Mouse (Mus musculus) liver, adult 2 months (tissue): Measurements from ENCODE around the gene Metrnl. TPM values are rescaled to one million over a fixed set of nuclear protein-coding genes. Genes with fewer than 3 reads are reported as not detected.

Experiments
- DNase-seq: peaks from one replicate; pipeline ENCODE4 v3.0.0-alpha.2; 2011; ENCODE audit warnings: low read depth, low spot score; ENCODE audit errors: extremely low read depth
- H3K27ac ChIP-seq: fragments of 200-500 bp; replicated peaks from 2 replicates; pipeline ENCODE4 v1.5.1; 2012; ENCODE audit warnings: low read depth, mild to moderate bottlenecking, control low read depth, inconsistent platforms, low read length; ENCODE audit not compliant: insufficient read depth
- H3K27me3 ChIP-seq: fragments of 200-500 bp; 2 replicates; pipeline ENCODE4 v1.6.1; 2012; ENCODE audit warnings: mild to moderate bottlenecking, moderate library complexity, low read length, inconsistent platforms; ENCODE audit not compliant: control insufficient read depth, insufficient read depth
- H3K36me3 ChIP-seq: fragments of 200-500 bp; 2 replicates; pipeline ENCODE4 v1.6.1; 2012; ENCODE audit warnings: low read length, inconsistent platforms; ENCODE audit not compliant: control insufficient read depth, insufficient read depth
- H3K4me1 ChIP-seq: fragments of 200-500 bp; 2 replicates; pipeline ENCODE4 v1.6.1; 2011; ENCODE audit warnings: low read length; ENCODE audit not compliant: control insufficient read depth, insufficient read depth
- H3K4me3 ChIP-seq: fragments of 200-500 bp; 2 replicates; pipeline ENCODE4 v1.5.1; 2011; ENCODE audit warnings: low read depth, mild to moderate bottlenecking, control low read depth, low read length, moderate library complexity; ENCODE audit not compliant: insufficient read depth
- H3K79me2 ChIP-seq: fragments of 200-500 bp; 2 replicates; pipeline ENCODE4 v1.6.1; 2012; ENCODE audit warnings: inconsistent platforms, mild to moderate bottlenecking, low read length, moderate library complexity; ENCODE audit not compliant: control insufficient read depth, insufficient read depth
- H3K9ac ChIP-seq: fragments of 200-500 bp; 2 replicates; pipeline ENCODE4 v1.6.1; 2012; ENCODE audit warnings: low read depth, mild to moderate bottlenecking, control low read depth, inconsistent platforms, low read length
- CTCF ChIP-seq: fragments of 200-500 bp; IDR thresholded peaks from 2 replicates; pipeline ENCODE4 v1.5.1; 2011; ENCODE audit warnings: low read depth, low read length, control low read depth
- POLR2A ChIP-seq: fragments of 200-500 bp; IDR thresholded peaks from 2 replicates; pipeline ENCODE4 v1.6.1; 2011; ENCODE audit warnings: low read length, control low read depth; ENCODE audit not compliant: insufficient read depth; ENCODE audit errors: extremely low read depth
- WGBS: fragments of 180-500 bp; shearing (Covaris S2); methylation state at CpG from one replicate; pipeline ENCODE4 v1.1.7; 2018; 5-methylcytosine and 5-hydroxymethylcytosine counted together
- polyA plus RNA-seq: library from polyadenylated mRNA; depleted of rRNA; stranded (reverse); fragments of >200 nt; gene quantifications from 2 replicates; pipeline ENCODE4 v1.2.3, GENCODE M21; 2012
- total RNA-seq: library from RNA; depleted of rRNA; stranded (reverse); fragments of >200 nt; gene quantifications from 2 replicates; pipeline ENCODE4 v1.2.3, GENCODE M21; 2014

The Metrnl gene
- total and polyA plus RNA-seq, 2 experiments = 4.3 to 5.5 TPM

DNA sequence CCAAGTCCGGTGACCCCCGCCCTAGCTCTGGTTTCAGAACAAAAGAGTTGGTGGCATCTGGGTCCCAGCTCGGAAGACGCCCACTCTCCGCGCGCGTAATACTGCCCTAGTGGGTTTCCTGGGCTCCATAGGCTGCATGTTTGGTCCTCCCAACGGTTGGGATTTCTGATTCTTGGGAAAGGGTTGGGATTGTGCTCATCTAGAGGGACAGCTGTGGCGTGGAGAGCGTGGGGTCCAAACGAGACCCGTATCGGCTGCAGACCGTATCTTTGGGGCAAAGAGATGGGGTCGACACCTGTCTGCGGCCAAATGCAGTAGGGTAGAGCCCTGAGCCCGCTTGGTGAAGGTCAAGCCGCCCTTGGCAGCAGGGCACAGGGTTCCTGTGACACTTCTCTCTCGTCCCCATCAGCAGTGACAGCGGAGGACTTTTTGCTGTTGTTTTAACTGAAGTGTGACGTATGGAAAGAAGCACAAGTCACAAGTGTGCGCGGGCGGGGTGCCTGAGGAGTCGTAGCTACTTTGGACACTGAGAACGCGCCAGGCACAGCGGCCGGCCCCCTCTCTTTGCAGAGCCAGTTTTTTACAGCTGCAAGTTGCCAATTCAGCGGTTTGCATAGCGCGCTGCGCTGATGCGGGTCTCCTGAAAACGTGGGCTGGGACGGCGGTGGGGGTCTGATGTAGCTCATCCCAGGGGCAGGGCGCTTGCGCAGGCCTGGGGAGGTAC, 1.7 kb downstream of the Metrnl start:
- Histone ChIP-seq H3K36me3 (no peaks in the 10 kb centered on the region), H3K27ac (peak overlapping the region; percentile 75), H3K4me3 (peak overlapping the region; percentile 81), H3K9ac (peak overlapping the region; percentile 86), H3K4me1 (peaks cover 6% of the 10 kb centered on the region), H3K27me3 (no peaks in the 10 kb centered on the region), H3K79me2 (peaks cover 5% of the 10 kb centered on the region; the same call in 1 of the 2 replicates)
- DNase-seq = no peak
- WGBS = 2% methylated on average over 40 of the region's 40 CpGs
- TF ChIP-seq POLR2A = no peak

DNA sequence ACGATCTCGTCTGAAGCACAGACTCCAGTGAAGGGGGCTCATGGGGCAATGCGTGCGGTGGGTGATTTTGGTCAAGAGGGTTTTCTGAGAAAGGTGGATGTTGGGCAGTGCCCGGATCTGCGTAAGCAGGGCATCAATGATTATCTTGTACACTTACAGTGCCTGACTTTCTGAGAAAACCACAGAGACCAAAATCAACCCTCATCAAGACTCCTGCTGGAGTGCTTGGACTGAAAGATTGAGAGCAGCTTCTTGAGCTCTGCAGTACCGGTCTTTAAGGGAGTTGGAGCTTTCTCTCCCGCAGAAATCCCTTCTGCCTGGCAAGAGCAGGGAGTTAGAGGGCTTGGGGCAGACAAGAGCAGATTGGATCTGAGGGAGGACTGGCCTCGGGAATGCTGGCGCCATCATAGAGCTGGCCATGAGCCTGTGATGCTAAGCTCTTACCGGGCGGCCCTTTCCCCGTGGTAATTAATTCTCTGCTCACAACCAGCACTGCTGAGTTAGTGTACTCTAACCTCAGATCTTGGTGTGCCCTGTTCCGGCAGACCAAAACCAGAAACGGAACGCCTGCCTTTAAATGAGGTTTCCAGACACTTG, 2.4 kb downstream of the Metrnl start:
- Histone ChIP-seq H3K9ac (peak overlapping the region; percentile 86), H3K27me3 (no peaks in the 10 kb centered on the region)
- 45% methylated on average over 16 of the region's 16 CpGs for WGBS

DNA sequence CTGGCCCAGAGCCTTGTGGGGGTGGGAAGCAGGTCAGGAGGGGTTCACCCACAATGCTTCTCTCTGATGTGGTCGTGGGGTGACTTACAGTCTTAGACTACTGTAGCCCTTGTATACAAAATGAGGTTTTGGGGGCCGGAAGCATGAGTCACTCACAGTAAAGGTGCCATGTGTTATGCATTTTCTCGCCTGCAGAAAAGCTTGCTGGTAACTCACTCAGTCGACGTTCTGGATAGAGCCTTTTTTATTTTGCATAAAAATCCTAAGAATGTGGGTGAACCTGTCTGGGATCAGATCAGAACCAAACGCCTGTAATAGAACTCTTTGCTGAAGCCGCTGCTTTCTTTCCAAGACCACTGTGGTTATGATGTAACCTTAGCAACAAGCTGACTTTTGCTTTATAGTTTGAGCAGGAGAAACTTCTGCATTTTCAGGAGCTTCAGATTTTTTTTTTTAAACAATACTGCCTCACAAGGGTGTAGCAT, 5.2 kb downstream of the Metrnl start:
- Histone ChIP-seq H3K27ac (no peak overlapping the region), H3K79me2 (peaks cover 5% of the 10 kb centered on the region; the same call in 1 of the 2 replicates), H3K4me1 (peaks cover 6% of the 10 kb centered on the region), H3K27me3 (no peaks in the 10 kb centered on the region), H3K36me3 (0 out of 2 replicates have a peak, but pooled peaks cover 7% of the 10 kb centered on the region), H3K9ac (no peak overlapping the region), H3K4me3 (no peak overlapping the region)
- no peak for DNase-seq
- WGBS = 61% methylated on average over 7 of the region's 7 CpGs
- TF ChIP-seq POLR2A (no peak), CTCF (no peak)

More for the DNA sequence above, 2.4 kb downstream of the Metrnl start:
- TF ChIP-seq POLR2A = no peak
- TF ChIP-seq CTCF = no peak
- H3K4me3 ChIP-seq = peak overlapping the region; percentile 81
- 0 out of 2 replicates have a peak, but pooled peaks cover 4% of the 10 kb centered on the region for H3K36me3 ChIP-seq
- peaks cover 5% of the 10 kb centered on the region; the same call in 1 of the 2 replicates for H3K79me2 ChIP-seq
- no peak for DNase-seq
- H3K4me1 ChIP-seq = peaks cover 6% of the 10 kb centered on the region
- H3K27ac ChIP-seq = no peak overlapping the region

DNA sequence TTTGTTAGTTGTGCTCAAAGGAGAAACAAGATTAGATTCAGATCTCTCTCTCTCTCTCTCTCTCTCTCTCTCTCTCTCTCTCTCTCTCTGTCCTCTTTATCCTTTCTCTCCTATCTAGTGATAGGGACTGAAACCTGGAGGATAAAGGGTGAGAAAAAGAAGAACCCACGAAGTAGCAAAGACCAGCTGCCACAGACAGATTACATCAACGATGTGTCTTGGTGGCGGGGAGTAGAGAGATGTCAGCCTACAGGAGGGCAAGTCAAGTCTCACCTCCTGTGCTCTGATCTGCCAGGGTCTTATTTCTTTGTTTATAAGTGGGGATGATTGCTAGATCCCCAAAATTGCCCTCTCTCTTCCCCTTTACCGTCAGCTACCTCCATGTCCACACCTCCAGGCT, 7.9 kb downstream of the Metrnl start:
- no peak for DNase-seq
- Histone ChIP-seq H3K36me3 (0 out of 2 replicates have a peak, but pooled peaks cover 7% of the 10 kb centered on the region), H3K4me3 (no peak overlapping the region), H3K27me3 (no peaks in the 10 kb centered on the region), H3K27ac (no peak overlapping the region), H3K4me1 (peaks cover 2% of the 10 kb centered on the region; the same call in 1 of the 2 replicates), H3K79me2 (peaks cover 5% of the 10 kb centered on the region; the same call in 1 of the 2 replicates), H3K9ac (no peak overlapping the region)
- TF ChIP-seq POLR2A (no peak), CTCF (no peak)
- 79% methylated on average over 4 of the region's 4 CpGs for WGBS

DNA sequence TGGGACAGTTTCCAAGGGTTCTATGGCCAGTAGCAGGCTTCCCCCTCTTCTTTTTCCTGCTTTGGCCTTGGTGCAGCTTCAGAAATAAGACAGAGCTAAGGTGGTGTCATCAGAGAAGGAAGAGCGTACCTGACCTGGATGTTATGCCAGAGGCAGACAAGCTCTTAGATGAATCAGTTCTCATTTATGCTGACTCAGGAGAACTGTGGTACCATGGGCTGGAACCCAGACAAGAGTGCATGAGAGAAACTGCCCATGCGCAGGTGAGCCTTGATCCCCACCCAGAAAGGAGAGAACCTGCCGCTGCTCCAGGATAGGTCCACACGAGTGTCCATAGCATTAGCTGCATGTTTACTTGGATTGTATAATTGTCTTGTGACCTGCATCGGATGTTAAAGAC, 8.9 kb downstream of the Metrnl start:
- peaks cover 12% of the 10 kb centered on the region for H3K36me3 ChIP-seq
- no peak for TF ChIP-seq CTCF
- TF ChIP-seq POLR2A = no peak
- WGBS = 95% methylated on average over 5 of the region's 5 CpGs
- H3K27ac ChIP-seq = no peak overlapping the region
- DNase-seq = no peak
- no peaks in the 10 kb centered on the region for H3K27me3 ChIP-seq
- H3K4me1 ChIP-seq = peaks cover 2% of the 10 kb centered on the region; the same call in 1 of the 2 replicates
- H3K9ac ChIP-seq = no peak overlapping the region
- H3K79me2 ChIP-seq = 0 out of 2 replicates have a peak, but pooled peaks cover 5% of the 10 kb centered on the region
- no peak overlapping the region for H3K4me3 ChIP-seq
